Mouse (Mus musculus): ENCODE results near the gene Olfr325. TPM values are rescaled to one million over a fixed set of nuclear protein-coding genes. Genes with fewer than 3 reads are reported as not detected.
"Not testable (repeated sequence)": the region's sequence is repeated elsewhere in the genome, so short reads cannot be mapped to it uniquely, and the experiment has no call there.

Olfr325 gene
- polyA plus RNA-seq (2015; fragmentation: Nextera tagmentation; extraction: Ambion mirVana) = not detected in 2 replicates

DNA sequence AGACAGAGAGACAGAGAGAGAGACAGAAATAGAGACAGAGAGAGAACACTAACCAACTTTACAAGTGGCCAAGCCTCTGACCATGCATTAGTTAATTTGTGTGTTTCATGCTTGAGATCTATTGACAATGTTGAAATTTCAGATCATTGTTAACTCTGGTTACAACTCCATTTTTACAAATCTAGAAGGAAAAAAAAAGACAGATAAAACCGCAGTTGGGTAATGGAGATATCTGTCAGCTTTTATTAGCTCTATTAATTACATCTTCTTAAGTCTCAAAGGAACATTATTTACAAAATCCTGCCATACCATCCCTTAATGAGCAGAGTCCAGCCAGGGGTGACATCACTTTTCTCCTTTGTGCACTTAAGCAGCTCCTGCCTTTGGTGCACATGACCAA is at the start of gene Olfr325:
TSS of gene Olfr325 (plus strand) at position 301 of the 400 bp plus-strand sequence.
- Histone ChIP-seq H3K36me3 (no peaks in the 10 kb centered on the region), H3K4me3 (no peak within 1 kb of the TSS), H3K4me1 (no peaks in the 10 kb centered on the region), H3K27me3 (0 out of 2 replicates have a peak, but pooled peaks cover 6% of the 10 kb centered on the region), H3K4me2 (no peak within 1 kb of the TSS), H3K9me3 (no peaks in the 10 kb centered on the region), H3K9ac (no peak within 1 kb of the TSS), H3K27ac (no peak within 1 kb of the TSS)
- 84% methylated on average over 1 of the region's 1 CpGs for WGBS
- ATAC-seq (ENCODE audit: insufficient number of reproducible peaks, insufficient read depth, low FRiP score, low TSS enrichment, low read depth) = no peak

DNA sequence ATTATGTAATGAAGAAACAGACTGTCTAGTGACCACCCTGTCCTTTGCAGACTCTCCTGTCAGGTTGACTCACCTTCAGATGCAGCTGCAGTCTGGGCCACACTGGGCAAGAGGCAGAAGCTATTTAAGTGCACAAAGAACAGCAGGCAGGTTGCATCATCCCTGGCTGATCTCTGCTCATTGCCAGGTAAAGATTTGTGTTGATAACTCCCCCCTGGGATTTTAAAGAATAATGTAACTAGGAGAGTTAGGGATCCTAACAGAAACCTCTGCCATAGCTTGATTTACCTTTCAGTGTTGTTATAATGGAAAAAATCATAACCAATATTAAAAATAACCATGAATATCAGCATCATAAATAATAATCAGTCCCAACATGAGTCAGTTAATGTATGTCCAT is 42.8 kb upstream of the Olfr325 start, which contains the start of gene Olfr330:
TSS of gene Olfr330 (minus strand) at position 101 of the 400 bp plus-strand sequence.
- not testable (repeated sequence) for H3K4me2 ChIP-seq; H3K36me3 ChIP-seq; H3K4me3 ChIP-seq; H3K4me1 ChIP-seq; H3K27ac ChIP-seq; H3K9ac ChIP-seq; H3K9me3 ChIP-seq; H3K27me3 ChIP-seq; ATAC-seq (ENCODE audit: insufficient number of reproducible peaks, insufficient read depth, low FRiP score, low TSS enrichment, low read depth)

DNA sequence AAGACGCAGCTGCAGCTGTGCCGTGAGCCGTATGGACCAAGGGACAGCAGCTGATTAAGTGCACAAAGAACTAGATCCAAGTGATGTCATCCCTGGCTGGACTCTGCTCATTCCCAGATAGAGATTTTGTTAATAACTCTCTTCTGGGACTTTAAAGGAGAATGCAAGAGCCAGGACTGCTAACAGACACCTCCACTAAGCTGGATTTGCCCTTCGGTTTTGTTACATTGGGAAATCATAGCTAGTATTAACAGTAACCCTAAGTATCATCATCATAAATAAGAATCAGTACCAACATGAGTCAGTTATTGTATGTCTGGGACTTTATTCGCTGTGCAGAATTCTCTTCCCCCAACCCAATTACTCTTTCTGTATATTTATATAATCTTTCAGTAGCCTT is 31.2 kb upstream of the Olfr325 start, which contains the start of gene Olfr329-ps:
TSS of gene Olfr329-ps (minus strand) at position 101 of the 400 bp plus-strand sequence.
- H3K36me3 ChIP-seq = no peaks in the 10 kb centered on the region
- no peak within 1 kb of the TSS for H3K4me3 ChIP-seq
- no peaks in the 10 kb centered on the region for H3K9me3 ChIP-seq
- ATAC-seq (ENCODE audit: insufficient number of reproducible peaks, insufficient read depth, low FRiP score, low TSS enrichment, low read depth) = no peak
- no peaks in the 10 kb centered on the region for H3K4me1 ChIP-seq
- H3K27ac ChIP-seq = no peak within 1 kb of the TSS
- H3K4me2 ChIP-seq = no peak within 1 kb of the TSS
- no peak within 1 kb of the TSS for H3K9ac ChIP-seq
- no peaks in the 10 kb centered on the region for H3K27me3 ChIP-seq
- 83% methylated on average over 5 of the region's 5 CpGs for WGBS

DNA sequence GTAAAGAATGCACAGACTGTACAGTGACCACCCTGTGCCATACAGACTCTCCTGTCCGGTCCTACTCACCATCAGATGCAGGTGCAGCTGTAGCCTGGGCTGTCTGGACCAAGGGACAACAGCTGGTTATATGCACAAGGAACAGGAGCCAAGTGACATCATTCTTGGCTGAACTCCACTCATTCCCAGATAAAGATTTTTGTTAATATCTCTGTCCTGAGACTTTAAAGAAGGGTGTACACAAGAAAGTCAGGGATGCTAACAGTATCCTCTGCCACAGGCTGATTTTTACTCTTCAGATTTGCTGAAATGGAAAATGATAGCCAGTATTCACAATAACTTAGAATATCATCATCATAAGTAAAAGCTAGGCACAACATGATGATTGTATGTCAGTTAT is 22.0 kb upstream of the Olfr325 start, which contains the start of gene Olfr328:
TSS of gene Olfr328 (minus strand) at position 101 of the 400 bp plus-strand sequence.
- no peaks in the 10 kb centered on the region for H3K4me1 ChIP-seq
- no peaks in the 10 kb centered on the region for H3K27me3 ChIP-seq
- 88% methylated on average over 1 of the region's 1 CpGs for WGBS
- no peak within 1 kb of the TSS for H3K4me3 ChIP-seq
- H3K4me2 ChIP-seq = no peak within 1 kb of the TSS
- no peak within 1 kb of the TSS for H3K9ac ChIP-seq
- no peaks in the 10 kb centered on the region for H3K9me3 ChIP-seq
- no peak within 1 kb of the TSS for H3K27ac ChIP-seq
- no peak for ATAC-seq (ENCODE audit: insufficient number of reproducible peaks, insufficient read depth, low FRiP score, low TSS enrichment, low read depth)
- H3K36me3 ChIP-seq = no peaks in the 10 kb centered on the region

DNA sequence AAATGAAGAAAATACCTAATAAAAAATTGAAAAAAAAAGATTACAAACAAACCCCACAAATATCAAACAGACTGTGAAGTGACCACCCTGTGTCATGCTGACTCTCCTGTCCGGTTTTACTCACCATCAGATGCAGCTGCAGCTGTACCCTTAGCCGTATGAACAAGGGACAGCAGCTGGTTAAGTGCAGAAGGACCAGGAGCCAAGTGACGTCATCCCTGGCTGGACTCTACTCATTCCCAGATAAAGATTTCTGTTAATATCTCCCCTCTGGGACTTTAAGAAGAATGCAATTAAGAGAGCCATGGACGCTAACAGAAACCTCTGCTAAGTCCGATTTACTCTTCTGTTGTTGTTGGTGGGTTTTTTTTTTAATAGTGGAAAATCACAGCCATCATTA is 7.1 kb upstream of the Olfr325 start, which contains the start of gene Olfr224:
TSS of gene Olfr224 (minus strand) at position 149 of the 400 bp plus-strand sequence.
- H3K27ac ChIP-seq = no peak within 1 kb of the TSS
- H3K4me3 ChIP-seq = no peak within 1 kb of the TSS
- H3K36me3 ChIP-seq = no peaks in the 10 kb centered on the region
- H3K27me3 ChIP-seq = no peaks in the 10 kb centered on the region
- WGBS = 75% methylated on average over 5 of the region's 5 CpGs
- no peaks in the 10 kb centered on the region for H3K4me1 ChIP-seq
- H3K9me3 ChIP-seq = no peaks in the 10 kb centered on the region
- no peak for ATAC-seq (ENCODE audit: insufficient number of reproducible peaks, insufficient read depth, low FRiP score, low TSS enrichment, low read depth)
- H3K9ac ChIP-seq = no peak within 1 kb of the TSS
- H3K4me2 ChIP-seq = no peak within 1 kb of the TSS

DNA sequence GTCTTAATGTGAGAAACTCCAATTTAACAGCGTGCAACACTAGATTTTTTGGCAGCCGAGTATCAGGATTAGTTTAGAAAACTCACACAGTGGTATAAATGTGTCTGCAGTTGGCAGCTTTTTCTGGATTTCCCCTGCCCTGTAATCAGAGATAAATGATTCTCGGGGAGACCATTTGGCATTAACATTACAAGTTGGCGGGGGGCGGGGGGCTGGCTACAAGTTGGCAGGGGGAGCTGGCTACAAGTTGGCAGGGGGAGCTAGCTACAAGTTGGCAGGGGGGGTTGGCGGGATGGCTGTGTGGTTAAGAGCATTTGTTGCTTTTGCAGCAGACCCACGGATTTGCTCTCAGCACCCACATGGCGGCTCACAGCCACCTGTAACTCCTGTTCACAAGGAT is 1.1 kb downstream of the Olfr325 start:
- H3K9me3 ChIP-seq = no peaks in the 10 kb centered on the region
- H3K4me1 ChIP-seq = no peaks in the 10 kb centered on the region
- no peak overlapping the region for H3K4me2 ChIP-seq
- H3K9ac ChIP-seq = no peak overlapping the region
- WGBS = 75% methylated on average over 8 of the region's 8 CpGs
- no peak for ATAC-seq (ENCODE audit: insufficient number of reproducible peaks, insufficient read depth, low FRiP score, low TSS enrichment, low read depth)
- no peak overlapping the region for H3K4me3 ChIP-seq
- H3K27me3 ChIP-seq = 0 out of 2 replicates have a peak, but pooled peaks cover 6% of the 10 kb centered on the region
- H3K36me3 ChIP-seq = no peaks in the 10 kb centered on the region
- no peak overlapping the region for H3K27ac ChIP-seq

DNA sequence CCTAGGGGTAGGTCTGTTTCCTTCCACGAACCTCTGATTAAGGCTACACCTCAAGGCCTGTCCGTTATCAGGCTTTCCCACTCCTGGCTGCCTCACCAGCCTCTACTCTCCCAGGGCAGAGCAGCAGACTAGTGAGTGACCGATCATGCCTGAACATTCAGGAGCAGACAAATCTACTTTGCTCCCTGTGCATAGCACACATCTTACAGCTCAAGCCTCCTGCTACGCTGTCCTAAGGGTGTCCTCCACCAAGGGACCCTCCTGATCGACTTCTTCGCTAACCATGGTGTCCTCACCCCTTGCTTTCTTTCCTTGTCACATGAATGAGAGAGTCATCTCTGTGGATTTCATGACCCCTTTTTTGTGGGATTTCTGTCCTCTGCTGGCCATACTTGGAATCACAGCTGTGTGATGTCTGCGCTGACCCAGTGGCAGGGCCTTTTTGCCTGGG is 10.4 kb downstream of the Olfr325 start:
- H3K36me3 ChIP-seq = no peaks in the 10 kb centered on the region
- no peaks in the 10 kb centered on the region for H3K4me1 ChIP-seq
- no peaks in the 10 kb centered on the region for H3K9me3 ChIP-seq
- no peaks in the 10 kb centered on the region; the same call in 1 of the 2 replicates for H3K27me3 ChIP-seq
- no peak for ATAC-seq (ENCODE audit: insufficient number of reproducible peaks, insufficient read depth, low FRiP score, low TSS enrichment, low read depth)
- H3K9ac ChIP-seq = no peak overlapping the region
- H3K4me3 ChIP-seq = no peak overlapping the region
- no peak overlapping the region for H3K27ac ChIP-seq
- WGBS = 71% methylated on average over 7 of the region's 7 CpGs
- H3K4me2 ChIP-seq = no peak overlapping the region

DNA sequence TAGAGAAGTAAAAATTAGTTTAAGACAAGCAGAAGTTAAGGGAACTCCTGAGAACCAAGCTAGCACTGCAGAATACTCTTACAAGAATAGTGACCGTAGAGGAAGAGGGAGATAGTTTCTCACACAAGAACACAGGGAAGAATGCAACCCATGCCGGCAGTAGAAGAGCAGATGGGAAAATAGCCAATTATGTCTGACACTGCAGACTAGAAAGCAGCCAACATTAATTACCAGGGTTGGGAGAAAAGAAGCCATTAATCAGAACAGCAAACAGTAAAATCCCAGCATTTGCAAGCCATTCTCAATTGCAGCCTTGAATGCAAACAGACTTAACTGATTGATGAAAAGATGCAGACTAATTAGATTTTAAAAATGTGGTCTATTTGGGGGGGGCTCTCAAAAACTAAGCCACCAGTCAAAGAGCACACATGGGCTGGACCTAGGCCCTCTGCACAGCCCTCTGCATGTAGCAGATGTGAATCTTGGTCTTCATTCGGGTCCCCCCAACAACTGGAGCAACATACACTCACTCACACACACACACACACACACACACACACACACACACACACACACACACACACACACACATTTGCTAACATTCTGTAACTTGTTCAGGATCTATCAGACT is 11.2 kb downstream of the Olfr325 start:
- Histone ChIP-seq H3K36me3 (no peaks in the 10 kb centered on the region), H3K4me3 (no peak overlapping the region)
- 45% methylated on average over 3 of the region's 3 CpGs for WGBS

DNA sequence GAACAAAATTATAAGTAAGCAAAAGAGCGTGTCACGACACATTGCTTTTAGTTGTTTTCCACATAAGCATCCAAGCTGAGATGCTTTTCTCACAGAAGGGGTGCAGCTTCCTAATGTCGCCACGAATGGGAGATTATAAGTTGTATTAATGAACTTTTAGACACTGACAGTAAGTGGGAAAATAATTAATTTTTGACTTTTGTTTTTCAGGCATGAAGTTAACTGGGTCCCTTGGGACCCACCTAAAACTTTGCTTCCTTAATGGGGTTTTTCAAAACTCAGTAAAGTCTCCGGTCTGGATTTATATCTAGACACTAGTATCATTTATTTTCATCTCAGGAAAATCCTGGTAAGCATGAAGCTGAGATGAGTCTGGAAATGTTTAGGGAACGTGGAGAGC is 17.3 kb downstream of the Olfr325 start, which contains the start of gene Olfr324:
TSS of gene Olfr324 (plus strand) at position 301 of the 400 bp plus-strand sequence.
- H3K27me3 ChIP-seq = no peaks in the 10 kb centered on the region
- H3K9me3 ChIP-seq = no peaks in the 10 kb centered on the region
- 70% methylated on average over 6 of the region's 6 CpGs for WGBS
- no peak within 1 kb of the TSS for H3K27ac ChIP-seq
- ATAC-seq (ENCODE audit: insufficient number of reproducible peaks, insufficient read depth, low FRiP score, low TSS enrichment, low read depth) = no peak
- no peaks in the 10 kb centered on the region for H3K36me3 ChIP-seq
- H3K4me1 ChIP-seq = no peaks in the 10 kb centered on the region
- no peak within 1 kb of the TSS for H3K4me3 ChIP-seq
- H3K4me2 ChIP-seq = no peak within 1 kb of the TSS
- H3K9ac ChIP-seq = no peak within 1 kb of the TSS

More for the DNA sequence above, 11.2 kb downstream of the Olfr325 start:
- H3K9me3 ChIP-seq = no peaks in the 10 kb centered on the region
- no peak for ATAC-seq (ENCODE audit: insufficient number of reproducible peaks, insufficient read depth, low FRiP score, low TSS enrichment, low read depth)
- H3K27ac ChIP-seq = no peak overlapping the region
- H3K4me1 ChIP-seq = no peaks in the 10 kb centered on the region
- no peaks in the 10 kb centered on the region; the same call in 1 of the 2 replicates for H3K27me3 ChIP-seq
- no peak overlapping the region for H3K9ac ChIP-seq
- no peak overlapping the region for H3K4me2 ChIP-seq

DNA sequence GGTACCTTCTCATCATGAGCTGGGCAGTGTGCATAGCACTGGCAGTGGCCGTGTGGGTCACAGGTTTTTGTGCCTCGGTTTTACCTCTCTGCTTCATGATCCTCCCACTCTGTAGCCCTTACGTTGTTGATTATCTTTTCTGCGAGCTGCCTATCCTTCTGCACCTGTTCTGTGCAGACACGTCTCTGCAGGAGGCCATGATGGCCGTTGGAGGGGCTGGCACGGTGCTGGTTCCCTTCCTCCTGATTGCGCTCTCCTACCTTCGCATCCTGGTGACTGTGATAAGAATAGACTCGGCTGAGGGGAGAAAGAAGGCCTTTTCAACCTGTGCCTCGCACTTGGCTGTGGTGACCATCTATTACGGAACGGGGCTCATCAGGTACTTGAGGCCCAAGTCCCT is 20.3 kb downstream of the Olfr325 start:
- Histone ChIP-seq H3K9me3 (no peaks in the 10 kb centered on the region), H3K4me1 (no peaks in the 10 kb centered on the region), H3K27me3 (no peaks in the 10 kb centered on the region), H3K4me3 (no peak overlapping the region), H3K9ac (no peak overlapping the region), H3K27ac (no peak overlapping the region), H3K4me2 (no peak overlapping the region), H3K36me3 (no peaks in the 10 kb centered on the region)
- 86% methylated on average over 13 of the region's 13 CpGs for WGBS
- ATAC-seq (ENCODE audit: insufficient number of reproducible peaks, insufficient read depth, low FRiP score, low TSS enrichment, low read depth) = no peak

DNA sequence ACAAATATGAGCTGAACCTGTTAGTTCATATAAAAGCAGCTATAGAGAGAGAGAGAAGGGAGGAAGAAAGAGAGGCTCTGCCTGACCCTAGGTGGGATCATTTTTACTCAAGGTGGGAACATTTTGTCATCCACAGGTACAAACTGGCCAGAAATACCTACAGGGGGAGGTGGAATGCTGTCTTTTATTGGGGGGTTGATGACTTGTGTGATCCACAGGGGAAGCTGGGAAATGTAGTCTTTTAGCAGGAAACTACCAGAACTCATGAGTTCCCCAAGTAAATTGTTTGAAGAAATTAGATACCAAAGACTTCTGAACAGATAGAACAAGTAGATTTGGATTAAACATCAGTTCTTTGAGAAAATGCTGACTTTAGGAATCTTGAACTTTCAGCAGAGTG is 24.5 kb downstream of the Olfr325 start:
- no peaks in the 10 kb centered on the region for H3K36me3 ChIP-seq
- no peaks in the 10 kb centered on the region for H3K9me3 ChIP-seq
- H3K4me2 ChIP-seq = no peak overlapping the region
- no peak overlapping the region for H3K4me3 ChIP-seq
- no peak overlapping the region for H3K9ac ChIP-seq
- no peaks in the 10 kb centered on the region for H3K27me3 ChIP-seq
- H3K4me1 ChIP-seq = no peaks in the 10 kb centered on the region
- no peak for ATAC-seq (ENCODE audit: insufficient number of reproducible peaks, insufficient read depth, low FRiP score, low TSS enrichment, low read depth)
- H3K27ac ChIP-seq = no peak overlapping the region

DNA sequence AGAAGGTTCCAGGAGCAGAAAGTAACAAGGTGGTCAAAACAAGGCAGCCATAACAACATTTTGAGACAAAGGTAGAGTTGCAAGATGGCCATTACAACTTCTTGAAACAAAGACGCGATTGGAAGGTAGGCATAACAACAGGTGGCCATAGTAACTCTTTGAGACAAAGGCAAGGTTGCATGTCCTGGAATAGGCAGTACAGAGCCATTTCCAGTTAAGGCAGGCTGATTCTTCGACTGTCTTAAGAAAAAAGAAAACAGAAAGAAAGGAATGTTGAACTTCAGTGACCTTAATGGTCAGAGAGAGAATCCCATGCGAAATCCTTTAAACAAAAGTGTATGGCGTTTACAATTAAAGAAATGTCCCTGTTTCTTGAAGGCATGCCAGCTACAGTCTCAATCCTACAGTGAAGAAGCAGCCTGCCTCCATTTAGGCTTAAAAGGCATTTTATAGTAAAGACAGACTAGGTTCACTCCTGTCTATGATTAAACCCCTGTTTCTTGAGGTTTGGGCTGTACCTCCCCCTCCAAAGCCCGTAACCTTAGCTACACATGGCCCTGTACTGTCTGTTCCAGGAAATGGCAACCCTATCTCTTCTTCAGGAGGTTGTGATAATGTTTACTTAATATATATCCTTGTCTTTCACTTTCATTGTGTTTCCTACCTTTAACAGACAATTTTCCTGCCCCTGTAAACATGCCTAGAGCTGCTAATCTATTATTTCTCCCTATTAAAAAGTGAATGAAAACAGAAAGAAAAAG is 25.4 kb downstream of the Olfr325 start:
- Histone ChIP-seq H3K4me2 (no peak overlapping the region), H3K27me3 (no peaks in the 10 kb centered on the region), H3K9me3 (no peaks in the 10 kb centered on the region), H3K4me3 (no peak overlapping the region), H3K4me1 (no peaks in the 10 kb centered on the region), H3K36me3 (no peaks in the 10 kb centered on the region), H3K9ac (no peak overlapping the region), H3K27ac (no peak overlapping the region)
- ATAC-seq (ENCODE audit: insufficient number of reproducible peaks, insufficient read depth, low FRiP score, low TSS enrichment, low read depth) = no peak
- 60% methylated on average over 6 of the region's 6 CpGs for WGBS

Measured in embryonic facial prominence, embryonic 13.5 days (tissue).